Mouse (Mus musculus): ENCODE measurements around the gene Uqcrc1. TPM values are rescaled to one million over a fixed set of nuclear protein-coding genes. Genes with fewer than 3 reads are reported as not detected.

The Uqcrc1 gene
- total and polyA plus RNA-seq, 3 experiments: 427 to 494 TPM; not detected in 1

DNA sequence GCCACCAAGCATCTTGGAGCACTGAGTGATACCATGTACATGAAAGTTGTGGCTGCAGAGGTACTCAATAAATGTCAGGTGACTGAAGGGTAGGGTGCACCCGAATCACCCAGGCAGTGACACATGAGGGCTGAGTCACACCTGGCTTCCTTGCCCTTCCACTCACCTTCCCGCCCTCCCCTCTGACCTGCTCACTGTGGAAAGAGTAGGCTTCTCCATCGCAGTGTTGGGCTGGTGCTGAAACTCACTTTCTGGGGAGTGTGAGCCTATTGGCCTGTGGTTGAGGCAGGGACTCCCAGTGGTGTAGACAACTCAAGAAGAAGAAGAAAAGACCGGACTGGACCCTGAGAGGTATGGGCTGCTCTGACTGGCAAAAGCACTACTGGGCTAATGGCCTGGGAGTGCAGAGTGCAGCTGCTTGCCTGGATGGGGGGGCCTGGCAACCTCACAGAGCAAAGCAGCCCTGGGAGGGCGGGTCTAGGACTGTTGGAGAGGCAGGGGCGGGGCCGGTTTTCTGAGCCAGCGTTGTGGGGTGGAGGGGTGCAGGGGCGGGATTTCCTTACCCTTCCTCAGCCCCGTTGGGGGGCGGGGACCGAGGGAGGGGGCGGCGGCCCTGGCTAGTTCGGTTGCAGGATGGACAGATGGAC, 51.4 kb downstream of the Uqcrc1 start:
- H3K4me3 ChIP-seq (ENCODE audit: control insufficient read depth in 1 of 2, insufficient read depth in 1 of 2, low read depth in 2 of 2, low read length in 2 of 2): no peak overlapping the region
- peaks cover 0 to 10% of the 10 kb centered on the region in 2 experiments; a peak in 2 of 4 replicates for H3K36me3 ChIP-seq (ENCODE audit: control insufficient read depth in 1 of 2, insufficient read depth in 2 of 2, low read length in 2 of 2)
- H3K4me1 ChIP-seq (ENCODE audit: control insufficient read depth in 1 of 2, insufficient read depth in 2 of 2, low read length in 2 of 2): peaks cover 5 to 31% of the 10 kb centered on the region in 2 experiments
- no peaks in the 10 kb centered on the region for H3K27me3 ChIP-seq (ENCODE audit: control insufficient read depth in 1 of 2, insufficient read depth in 2 of 2, low read length in 2 of 2)
- no peak overlapping the region for H3K27ac ChIP-seq (ENCODE audit: control insufficient read depth, low read depth, low read length)
- H3K9me3 ChIP-seq (replicated peaks; ENCODE audit: insufficient read depth, low read length): no peaks in the 10 kb centered on the region
- H3K79me2 ChIP-seq (ENCODE audit: control insufficient read depth, insufficient read depth, low read length, poor library complexity): no peaks in the 10 kb centered on the region; the same call in 1 of the 2 replicates
- DNase-seq (ENCODE audit: low read depth, low spot score): peak; percentile 45
- H3K9ac ChIP-seq (ENCODE audit: control insufficient read depth, low read depth, low read length, poor library complexity, severe bottlenecking): no peak overlapping the region
- TF ChIP-seq MYC (IDR thresholded peaks at IDR 0.05; ENCODE audit: low read depth, low read length): no peak
- no peak for TF ChIP-seq E2F4 (IDR thresholded peaks at IDR 0.05; ENCODE audit: borderline replicate concordance, low read depth, low read length)
- no peak for TF ChIP-seq USF1 (IDR thresholded peaks at IDR 0.05; ENCODE audit: low read depth, low read length)
- TF ChIP-seq POLR2A (IDR thresholded peaks at IDR 0.05; ENCODE audit: control insufficient read depth in 1 of 2, insufficient read depth in 1 of 2, low read depth in 1 of 2, low read length in 2 of 2, poor library complexity in 1 of 2): no peak
- TF ChIP-seq MXI1 (IDR thresholded peaks at IDR 0.05; ENCODE audit: low read depth, low read length): no peak
- no peak for TF ChIP-seq USF2 (IDR thresholded peaks at IDR 0.05; ENCODE audit: borderline replicate concordance in 1 of 2, insufficient read depth in 1 of 2, low read depth in 1 of 2, low read length in 2 of 2)
- no peak for TF ChIP-seq UBTF (IDR thresholded peaks at IDR 0.05; ENCODE audit: borderline replicate concordance, insufficient read depth, low read depth, low read length)
- no peak for TF ChIP-seq ZMIZ1 (IDR thresholded peaks at IDR 0.05; ENCODE audit: low read depth, low read length)

DNA sequence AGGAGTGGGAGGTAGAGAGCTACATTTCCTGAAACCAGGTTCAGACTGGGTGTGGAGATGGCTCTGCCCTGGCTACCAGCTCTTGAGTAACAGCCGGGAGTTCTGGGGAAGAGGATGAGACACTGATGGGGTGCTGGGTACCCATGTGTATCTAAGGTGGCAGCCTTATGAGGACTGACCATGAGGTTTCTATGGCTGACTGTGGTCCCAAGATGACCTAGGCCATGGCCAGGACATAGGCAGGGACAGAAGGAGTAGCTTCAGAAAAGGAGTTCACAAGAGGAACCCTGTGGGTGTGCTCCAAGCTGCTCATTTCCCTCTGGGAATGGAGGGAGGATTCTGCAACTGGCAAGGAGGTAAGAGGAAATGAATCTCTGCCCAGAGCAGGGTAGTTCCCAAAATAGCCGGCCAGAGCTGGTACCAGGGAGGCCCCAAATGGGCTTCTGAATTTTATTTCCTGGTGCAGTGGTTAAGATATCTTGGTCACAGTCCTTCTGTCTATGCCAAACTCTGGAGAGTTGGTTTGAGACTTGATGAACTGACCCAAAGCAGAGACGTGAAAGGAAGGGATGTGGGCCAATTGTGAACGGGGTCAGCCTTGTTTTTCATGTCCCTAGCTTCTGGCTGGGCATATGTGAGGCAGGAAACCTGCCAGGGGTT, 53.5 kb downstream of the Uqcrc1 start:
- Histone ChIP-seq H3K9me3 (replicated peaks; ENCODE audit: insufficient read depth, low read length) (no peaks in the 10 kb centered on the region), H3K4me1 (ENCODE audit: control insufficient read depth in 1 of 2, insufficient read depth in 2 of 2, low read length in 2 of 2) (peaks cover 2 to 23% of the 10 kb centered on the region in 2 experiments), H3K27me3 (ENCODE audit: control insufficient read depth in 1 of 2, insufficient read depth in 2 of 2, low read length in 2 of 2) (no peaks in the 10 kb centered on the region), H3K4me3 (ENCODE audit: control insufficient read depth in 1 of 2, insufficient read depth in 1 of 2, low read depth in 2 of 2, low read length in 2 of 2) (no peak overlapping the region), H3K9ac (ENCODE audit: control insufficient read depth, low read depth, low read length, poor library complexity, severe bottlenecking) (no peak overlapping the region), H3K79me2 (ENCODE audit: control insufficient read depth, insufficient read depth, low read length, poor library complexity) (no peaks in the 10 kb centered on the region; the same call in 1 of the 2 replicates), H3K27ac (ENCODE audit: control insufficient read depth, low read depth, low read length) (no peak overlapping the region), H3K36me3 (ENCODE audit: control insufficient read depth in 1 of 2, insufficient read depth in 2 of 2, low read length in 2 of 2) (peaks cover 0 to 11% of the 10 kb centered on the region in 2 experiments; a peak in 2 of 4 replicates)
- DNase-seq (ENCODE audit: low read depth, low spot score): no peak
- TF ChIP-seq GATA1 (IDR thresholded peaks at IDR 0.05; ENCODE audit: low read depth, low read length) (no peak), USF2 (IDR thresholded peaks at IDR 0.05; ENCODE audit: borderline replicate concordance in 1 of 2, insufficient read depth in 1 of 2, low read depth in 1 of 2, low read length in 2 of 2) (no peak), ZKSCAN1 (IDR thresholded peaks at IDR 0.05; ENCODE audit: low read depth, low read length) (no peak), NRF1 (IDR thresholded peaks at IDR 0.05; ENCODE audit: insufficient read depth, low read depth, low read length, poor library complexity, severe bottlenecking) (no peak), POLR2AphosphoS2 (IDR thresholded peaks at IDR 0.05; ENCODE audit: low read length) (no peak), MXI1 (IDR thresholded peaks at IDR 0.05; ENCODE audit: low read depth, low read length) (no peak; the same call in 1 of the 2 replicates)
